Mouse (Mus musculus) small intestine, adult 2 months (tissue): ENCODE results near the gene Map4k5.

ENCODE experiments used
- CTCF ChIP-seq: fragments of 200-500 bp; IDR thresholded peaks from 2 replicates; pipeline ENCODE4 v1.5.1; 2012; ENCODE audit warnings: low read depth, mild to moderate bottlenecking, control low read depth, inconsistent platforms, low read length, moderate library complexity, mixed read lengths; ENCODE audit not compliant: insufficient replicate concordance, insufficient read length; ENCODE audit errors: extremely low read depth
- POLR2A ChIP-seq: fragments of 200-500 bp; IDR thresholded peaks from 2 replicates; pipeline ENCODE4 v1.6.1; 2012; ENCODE audit warnings: low read depth, mild to moderate bottlenecking, control low read depth, inconsistent platforms, low read length, moderate library complexity

GRCm38 (mm10) chr12:69848083-69848878 lies 44.7 kb downstream of the Map4k5 start:
- TF ChIP-seq CTCF: no peak
- no peak for TF ChIP-seq POLR2A
